Comparison of ENCODE assay signal across 15 mouse cellular contexts in genomic region chr13:30041501-30042295, GRCm38 (mm10). TPM values are rescaled to one million over a fixed set of nuclear protein-coding genes. Genes with fewer than 3 reads are reported as not detected.
DNase-seq lines count a peak whose midpoint lies in the region; ATAC-seq and TF ChIP-seq lines count a peak whose summit lies in the region.
"Had no signal": no experiment of that assay in that cellular context is flagged by ENCODE, and none has a peak within 500 bp of the region (broad histone marks: within the 10 kb centered on the region; RNA-seq: fewer than 3 reads in every experiment).

No protein-coding gene starts in this region.

- DNase-seq in adrenal gland, postnatal 14 days, result peak; percentile 21
- DNase-seq in adrenal gland, adult 18-20 months (ENCODE audit: low spot score in 2 of 2), result no peak
- DNase-seq in lung, embryonic 14.5 days, result peak; percentile 24
- no peak for DNase-seq in lung, postnatal 36 days
- peak; percentile 73 for DNase-seq in cerebellum, adult 9-10 months
- no peak for DNase-seq in spleen, postnatal 4 days (ENCODE audit: low spot score in 2 of 2)
- no peak for DNase-seq in frontal cortex, postnatal 25 days (ENCODE audit: low spot score in 2 of 2)
- DNase-seq: embryo, embryonic 11 days; kidney, postnatal 25 days had no signal

- no peaks in the 10 kb centered on the region for H3K4me1 ChIP-seq in lung, embryonic 14.5 days (ENCODE audit: insufficient read depth)
- H3K4me1 ChIP-seq in olfactory bulb, adult 2 months (ENCODE audit: control insufficient read depth, insufficient read depth, low read length), result peaks cover 3% of the 10 kb centered on the region; the same call in 1 of the 2 replicates
- H3K4me1 ChIP-seq: intestine, embryonic 15.5 days; midbrain, embryonic 15.5 days; neural tube, embryonic 12.5 days had no signal

- H3K27me3 ChIP-seq in lung, embryonic 14.5 days (ENCODE audit: insufficient read depth, low read length), result no peaks in the 10 kb centered on the region
- H3K27me3 ChIP-seq: intestine, embryonic 15.5 days; midbrain, embryonic 15.5 days; neural tube, embryonic 12.5 days had no signal

- no peak overlapping the region for H3K4me2 ChIP-seq in lung, embryonic 14.5 days
- H3K4me2 ChIP-seq: intestine, embryonic 15.5 days; liver, embryonic 11.5 days; midbrain, embryonic 15.5 days; neural tube, embryonic 12.5 days had no signal

- no peak for ATAC-seq in lung, embryonic 14.5 days (ENCODE audit: insufficient read depth)
- ATAC-seq: intestine, embryonic 15.5 days; midbrain, embryonic 15.5 days had no signal

- no peaks in the 10 kb centered on the region for H3K36me3 ChIP-seq in lung, embryonic 14.5 days (ENCODE audit: insufficient read depth)
- H3K36me3 ChIP-seq: intestine, embryonic 15.5 days; midbrain, embryonic 15.5 days; neural tube, embryonic 12.5 days had no signal

- H3K9ac ChIP-seq in lung, embryonic 14.5 days, result no peak overlapping the region
- H3K9ac ChIP-seq: intestine, embryonic 15.5 days; midbrain, embryonic 15.5 days; neural tube, embryonic 12.5 days had no signal

- WGBS in lung, embryonic 14.5 days, result 83% methylated on average over 3 of the region's 3 CpGs
- WGBS in olfactory bulb, adult 2 months, result 82% methylated on average over 3 of the region's 3 CpGs

- H3K27ac ChIP-seq in lung, embryonic 14.5 days (ENCODE audit: low read depth), result no peak overlapping the region
- H3K27ac ChIP-seq in olfactory bulb, adult 2 months (ENCODE audit: insufficient read depth, low read depth, low read length), result 0 out of 2 replicates have a peak overlapping the region, but pooled peaks have one; percentile 37
- H3K27ac ChIP-seq: intestine, embryonic 15.5 days; midbrain, embryonic 15.5 days; neural tube, embryonic 12.5 days had no signal

- TF ChIP-seq POLR2A in olfactory bulb, adult 2 months (IDR thresholded peaks at IDR 0.05; ENCODE audit: insufficient read depth, low read depth, low read length), result no peak

- H3K4me3 ChIP-seq in lung, embryonic 14.5 days (ENCODE audit: low read depth, low read length), result no peak overlapping the region
- H3K4me3 ChIP-seq in olfactory bulb, adult 2 months (ENCODE audit: insufficient read depth, low read depth, low read length), result no peak overlapping the region
- H3K4me3 ChIP-seq: erythroblast, embryonic 14.5 days; intestine, embryonic 15.5 days; midbrain, embryonic 15.5 days; neural tube, embryonic 12.5 days had no signal

- no peaks in the 10 kb centered on the region for H3K9me3 ChIP-seq in lung, embryonic 14.5 days (ENCODE audit: low read depth, low read length)
- H3K9me3 ChIP-seq: intestine, embryonic 15.5 days; midbrain, embryonic 15.5 days; neural tube, embryonic 12.5 days had no signal

- TF ChIP-seq CTCF in lung, embryonic 14.5 days (IDR thresholded peaks at IDR 0.05; ENCODE audit: low read depth), result no peak
- no peak for TF ChIP-seq CTCF in olfactory bulb, adult 2 months (IDR thresholded peaks at IDR 0.05; ENCODE audit: insufficient read depth, low read depth, low read length)

RNA-seq across cellular contexts. Expression of gene E2f3, which starts 55.8 kb away (rescaled TPM):
- 11.5 and 12.3 TPM in 2 replicates for total RNA-seq in adrenal gland, postnatal 14 days (2021)
- 10 to 100 TPM in 1 of 2 experiments, 1 to 10 TPM in 1; 6.7 to 10.6 TPM for total RNA-seq in adrenal gland, adult 18-20 months (2021)
- polyA plus RNA-seq in lung, embryonic 14.5 days (2014; fragmentation: Nextera tagmentation; extraction: Ambion mirVana), result 17.6 and 18.3 TPM in 2 replicates
- not detected in 2 replicates for polyA plus RNA-seq in olfactory bulb, adult 2 months (2012; ENCODE audit: insufficient read depth, insufficient read length, low replicate concordance, missing spikeins)

Comparison
In these comparisons a context has a peak if more than half of its experiments do, and no peak if none do; other contexts are left out.
1. DNase-seq: peak in adrenal gland, postnatal 14 days (single experiment), lung, embryonic 14.5 days (single experiment) and cerebellum, adult 9-10 months (single experiment); none in adrenal gland, adult 18-20 months (0 of 2), lung, postnatal 36 days (single experiment), spleen, postnatal 4 days (0 of 2) and frontal cortex, postnatal 25 days (0 of 2).